Mouse (Mus musculus): ENCODE data around the gene Mdc1. TPM values are rescaled to one million over a fixed set of nuclear protein-coding genes. Genes with fewer than 3 reads are reported as not detected.
A peak's percentile ranks its signal among the peaks of the same experiment; 100 is the strongest.

Gene Mdc1
- polyA plus RNA-seq, 1 experiment: 5.7 TPM

DNA sequence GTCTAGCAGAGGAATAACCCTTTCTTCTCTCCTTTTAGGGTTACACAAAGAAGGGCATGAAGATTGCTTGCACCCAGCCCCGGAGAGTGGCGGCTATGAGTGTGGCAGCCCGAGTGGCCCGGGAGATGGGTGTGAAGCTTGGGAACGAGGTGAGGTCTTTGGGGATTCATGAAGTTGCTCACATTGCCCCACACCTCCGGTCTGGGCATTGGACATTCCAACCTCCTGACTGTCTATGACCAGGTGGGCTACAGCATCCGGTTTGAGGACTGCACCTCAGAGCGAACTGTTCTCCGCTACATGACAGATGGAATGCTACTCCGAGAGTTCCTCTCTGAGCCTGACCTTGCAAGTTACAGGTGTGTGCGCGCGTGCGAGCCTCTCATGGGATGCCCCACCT, 42.5 kb downstream of the Mdc1 start:
- Histone ChIP-seq H3K27ac (ENCODE audit: insufficient read depth, low read depth, low read length) (no peak overlapping the region), H3K27me3 (replicated peaks; ENCODE audit: control insufficient read depth, insufficient read depth, low read length) (no peaks in the 10 kb centered on the region), H3K4me1 (ENCODE audit: control insufficient read depth, insufficient read depth, low read length) (peaks cover 10% of the 10 kb centered on the region; the same call in 1 of the 2 replicates), H3K4me3 (ENCODE audit: insufficient read depth, low read depth, low read length) (no peak overlapping the region), H3K36me3 (ENCODE audit: control insufficient read depth, insufficient read depth, low read length) (no peaks in the 10 kb centered on the region; the same call in none of the 2 replicates)
- 96% methylated on average over 14 of the region's 14 CpGs for WGBS
- TF ChIP-seq POLR2A (IDR thresholded peaks at IDR 0.05; ENCODE audit: low read depth, low read length): no peak
- TF ChIP-seq CTCF (conservative IDR thresholded peaks at IDR 0.05; ENCODE audit: insufficient read depth, insufficient read length, low read depth, low read length): no peak
- no peak for DNase-seq

GRCm38 (mm10) chr17:35887725-35888124, 46.4 kb downstream of the Mdc1 start:
- DNase-seq: no peak
- Histone ChIP-seq H3K27me3 (replicated peaks; ENCODE audit: control insufficient read depth, insufficient read depth, low read length) (no peaks in the 10 kb centered on the region), H3K4me1 (ENCODE audit: control insufficient read depth, insufficient read depth, low read length) (no peaks in the 10 kb centered on the region), H3K4me3 (ENCODE audit: insufficient read depth, low read depth, low read length) (no peak overlapping the region), H3K36me3 (ENCODE audit: control insufficient read depth, insufficient read depth, low read length) (peaks cover 2% of the 10 kb centered on the region), H3K27ac (ENCODE audit: insufficient read depth, low read depth, low read length) (no peak overlapping the region)
- WGBS: 87% methylated on average over 15 of the region's 17 CpGs
- no peak for TF ChIP-seq CTCF (conservative IDR thresholded peaks at IDR 0.05; ENCODE audit: insufficient read depth, insufficient read length, low read depth, low read length)
- TF ChIP-seq POLR2A (IDR thresholded peaks at IDR 0.05; ENCODE audit: low read depth, low read length): no peak

GRCm38 (mm10) chr17:35896781-35897643, 55.7 kb downstream of the Mdc1 start, which contains the start of gene 2310061I04Rik:
TSS of gene 2310061I04Rik (minus strand) at chr17:35897431.
- DNase-seq: peak; percentile 95
- H3K36me3 ChIP-seq (ENCODE audit: control insufficient read depth, insufficient read depth, low read length): no peaks in the 10 kb centered on the region; the same call in 1 of the 2 replicates
- peak within 1 kb of the TSS; percentile 90 for H3K27ac ChIP-seq (ENCODE audit: insufficient read depth, low read depth, low read length)
- WGBS: under 1% methylated on average over 83 of the region's 86 CpGs
- no peaks in the 10 kb centered on the region for H3K27me3 ChIP-seq (replicated peaks; ENCODE audit: control insufficient read depth, insufficient read depth, low read length)
- H3K4me3 ChIP-seq (ENCODE audit: insufficient read depth, low read depth, low read length): peak within 1 kb of the TSS; percentile 76
- peaks cover 7% of the 10 kb centered on the region; the same call in 1 of the 2 replicates for H3K4me1 ChIP-seq (ENCODE audit: control insufficient read depth, insufficient read depth, low read length)
- TF ChIP-seq POLR2A (IDR thresholded peaks at IDR 0.05; ENCODE audit: low read depth, low read length) (no peak), CTCF (conservative IDR thresholded peaks at IDR 0.05; ENCODE audit: insufficient read depth, insufficient read length, low read depth, low read length) (no peak)

DNA sequence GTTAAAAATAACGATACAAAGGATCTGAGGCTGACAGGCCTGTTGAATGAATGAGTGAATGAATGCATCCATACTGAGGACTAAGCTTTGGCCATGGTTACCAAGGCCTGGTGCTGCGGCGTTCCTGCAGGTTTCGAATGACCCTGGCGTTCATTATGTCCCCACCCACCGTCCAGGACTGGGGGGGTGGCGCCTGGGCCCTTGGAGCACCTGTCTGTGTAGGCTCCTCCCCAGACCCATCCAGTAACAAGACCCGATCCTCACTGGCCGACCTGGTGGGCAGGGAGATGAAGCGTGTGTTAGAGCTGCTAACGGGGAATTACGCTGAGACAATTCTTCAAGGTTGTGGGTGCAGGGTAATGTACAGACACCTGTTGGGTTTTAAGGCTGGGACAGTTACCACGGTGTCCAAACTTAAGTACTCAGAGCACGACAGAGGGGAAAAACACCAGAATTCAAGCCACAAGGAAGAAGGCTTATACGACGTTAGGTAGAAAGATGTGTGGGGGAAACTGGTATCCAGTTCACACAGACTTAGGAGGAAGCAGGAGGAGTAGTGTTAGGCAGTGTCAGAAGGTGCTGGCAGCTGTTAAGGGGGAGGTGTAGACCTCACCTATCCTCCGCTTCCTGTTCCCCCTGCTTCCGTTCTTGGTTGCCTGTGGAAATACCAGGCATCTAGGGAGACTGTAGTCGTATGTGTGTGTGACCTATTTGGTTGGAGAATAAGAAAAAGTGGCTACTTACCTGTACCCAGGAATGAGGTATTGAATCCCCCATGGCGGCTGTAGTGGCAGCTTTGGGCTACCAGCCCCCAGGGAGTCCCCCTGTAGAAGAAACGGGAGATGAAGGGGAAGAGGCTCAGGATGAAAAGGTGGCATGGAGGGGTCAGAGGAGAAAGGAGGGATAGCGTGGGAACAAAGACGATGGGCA, 56.6 kb downstream of the Mdc1 start:
- TF ChIP-seq POLR2A (IDR thresholded peaks at IDR 0.05; ENCODE audit: low read depth, low read length) (no peak), CTCF (conservative IDR thresholded peaks at IDR 0.05; ENCODE audit: insufficient read depth, insufficient read length, low read depth, low read length) (no peak)
- DNase-seq: no peak
- no peaks in the 10 kb centered on the region for H3K27me3 ChIP-seq (replicated peaks; ENCODE audit: control insufficient read depth, insufficient read depth, low read length)
- H3K4me3 ChIP-seq (ENCODE audit: insufficient read depth, low read depth, low read length): 0 out of 2 replicates have a peak overlapping the region, but pooled peaks have one; percentile 16
- 31% methylated on average over 23 of the region's 23 CpGs for WGBS
- peaks cover 9% of the 10 kb centered on the region; the same call in 1 of the 2 replicates for H3K4me1 ChIP-seq (ENCODE audit: control insufficient read depth, insufficient read depth, low read length)
- no peak overlapping the region for H3K27ac ChIP-seq (ENCODE audit: insufficient read depth, low read depth, low read length)
- H3K36me3 ChIP-seq (ENCODE audit: control insufficient read depth, insufficient read depth, low read length): no peaks in the 10 kb centered on the region; the same call in 1 of the 2 replicates

GRCm38 (mm10) chr17:35900636-35901035, 59.3 kb downstream of the Mdc1 start:
- Histone ChIP-seq H3K4me1 (ENCODE audit: control insufficient read depth, insufficient read depth, low read length) (peaks cover 18% of the 10 kb centered on the region; the same call in 1 of the 2 replicates), H3K27me3 (replicated peaks; ENCODE audit: control insufficient read depth, insufficient read depth, low read length) (no peaks in the 10 kb centered on the region), H3K36me3 (ENCODE audit: control insufficient read depth, insufficient read depth, low read length) (no peaks in the 10 kb centered on the region), H3K4me3 (ENCODE audit: insufficient read depth, low read depth, low read length) (no peak overlapping the region), H3K27ac (ENCODE audit: insufficient read depth, low read depth, low read length) (no peak overlapping the region)
- WGBS: 76% methylated on average over 3 of the region's 3 CpGs
- DNase-seq: no peak
- no peak for TF ChIP-seq POLR2A (IDR thresholded peaks at IDR 0.05; ENCODE audit: low read depth, low read length)
- no peak for TF ChIP-seq CTCF (conservative IDR thresholded peaks at IDR 0.05; ENCODE audit: insufficient read depth, insufficient read length, low read depth, low read length)

DNA sequence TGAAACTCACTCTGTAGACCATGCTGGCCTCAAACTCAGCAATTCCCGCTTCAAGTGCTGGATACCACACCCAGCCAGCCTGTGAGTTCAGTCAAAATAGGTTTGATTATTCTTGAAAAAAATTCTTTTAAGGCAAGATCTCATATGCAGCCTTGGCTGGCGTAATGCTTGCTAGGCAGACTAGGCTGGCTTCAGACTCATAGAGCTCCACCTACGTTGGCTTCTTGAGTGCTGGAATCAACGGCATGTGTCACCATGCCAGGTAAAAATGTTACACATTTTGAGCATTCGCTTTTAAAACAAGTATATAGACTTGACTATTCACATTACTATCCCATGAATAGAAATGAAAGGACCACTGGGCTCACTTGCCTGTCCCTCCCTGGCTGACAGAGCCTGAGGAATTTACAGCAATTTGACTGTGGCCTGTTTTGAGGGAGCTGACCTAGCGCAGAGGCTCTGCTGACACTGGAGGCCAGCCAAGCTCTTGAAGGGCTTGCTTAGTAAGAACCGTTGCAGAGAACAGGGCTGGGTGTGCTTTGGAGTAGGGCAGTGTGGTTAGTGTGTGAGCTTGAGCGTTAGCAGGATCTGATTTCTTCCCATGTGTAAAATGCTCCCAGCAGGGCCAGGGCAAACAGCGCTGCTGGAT, 62.2 kb downstream of the Mdc1 start:
- Histone ChIP-seq H3K27ac (ENCODE audit: insufficient read depth, low read depth, low read length) (peak overlapping the region; percentile 6; the same call in 1 of the 2 replicates), H3K4me1 (ENCODE audit: control insufficient read depth, insufficient read depth, low read length) (peaks cover 11% of the 10 kb centered on the region; the same call in 1 of the 2 replicates), H3K4me3 (ENCODE audit: insufficient read depth, low read depth, low read length) (no peak overlapping the region), H3K27me3 (replicated peaks; ENCODE audit: control insufficient read depth, insufficient read depth, low read length) (no peaks in the 10 kb centered on the region), H3K36me3 (ENCODE audit: control insufficient read depth, insufficient read depth, low read length) (no peaks in the 10 kb centered on the region)
- DNase-seq: peak; percentile 80
- TF ChIP-seq CTCF (conservative IDR thresholded peaks at IDR 0.05; ENCODE audit: insufficient read depth, insufficient read length, low read depth, low read length) (no peak), POLR2A (IDR thresholded peaks at IDR 0.05; ENCODE audit: low read depth, low read length) (no peak)
- WGBS: 50% methylated on average over 9 of the region's 9 CpGs
